Mouse (Mus musculus) midbrain, postnatal 0 days (tissue): Measurements from ENCODE around the gene Olfr465-ps1. TPM values are rescaled to one million over a fixed set of nuclear protein-coding genes. Genes with fewer than 3 reads are reported as not detected.

Experiments
- ATAC-seq: fragments of 200-750 bp; cut with Nextera tagmentation; 2 replicates; pipeline ENCODE4 v1.8.0; 2017; ENCODE audit warnings: moderate number of reproducible peaks, mild to moderate bottlenecking, moderate TSS enrichment, moderate library complexity; ENCODE audit not compliant: low FRiP score
- DNase-seq: peaks from one replicate; pipeline ENCODE4 v3.0.0-alpha.2; 2015; ENCODE audit warnings: low spot score
- H3K27ac ChIP-seq: fragments of 300-500 bp; sonication (generic); 2 replicates; pipeline ENCODE4 v1.5.1; 2014; ENCODE audit warnings: low read depth, mild to moderate bottlenecking, low read length, mixed read lengths
- H3K27me3 ChIP-seq: fragments of 300-500 bp; sonication (generic); 2 replicates; pipeline ENCODE4 v1.6.1; 2014; ENCODE audit warnings: low read length, control low read depth, mixed read lengths; ENCODE audit not compliant: insufficient read depth
- H3K36me3 ChIP-seq: fragments of 300-500 bp; sonication (generic); 2 replicates; pipeline ENCODE4 v1.6.1; 2014; ENCODE audit warnings: low read length, control low read depth, mixed read lengths; ENCODE audit not compliant: insufficient read depth
- H3K4me1 ChIP-seq: fragments of 300-500 bp; sonication (generic); 2 replicates; pipeline ENCODE4 v1.6.1; 2014; ENCODE audit warnings: mild to moderate bottlenecking, control low read depth, antibody characterized with exemption, low read length, mixed read lengths; ENCODE audit not compliant: insufficient read depth
- H3K4me2 ChIP-seq: fragments of 300-500 bp; sonication (generic); 2 replicates; pipeline ENCODE4 v1.6.1; 2014; ENCODE audit warnings: low read depth, mild to moderate bottlenecking, low read length, mixed read lengths; ENCODE audit not compliant: poor library complexity, severe bottlenecking
- H3K4me3 ChIP-seq: fragments of 300-500 bp; sonication (generic); 2 replicates; pipeline ENCODE4 v1.5.1; 2014; ENCODE audit warnings: low read depth, mild to moderate bottlenecking, low read length, moderate library complexity
- H3K9ac ChIP-seq: fragments of 300-500 bp; sonication (generic); replicated peaks from 2 replicates; pipeline ENCODE4 v1.6.1; 2014; ENCODE audit warnings: mild to moderate bottlenecking, low read length, moderate library complexity, mixed read lengths; ENCODE audit not compliant: poor library complexity, severe bottlenecking
- H3K9me3 ChIP-seq: fragments of 300-500 bp; sonication (generic); 2 replicates; pipeline ENCODE4 v1.6.1; 2016; ENCODE audit warnings: low read length, control low read depth
- CTCF ChIP-seq: IDR thresholded peaks from 2 replicates; pipeline ENCODE4 v1.5.1; 2016; ENCODE audit warnings: antibody characterized with exemption, mild to moderate bottlenecking
- WGBS: fragments of 180-500 bp; shearing (Covaris S2); extraction: QIAGEN DNeasy Blood & Tissue Kit; methylation state at CpG from one replicate; pipeline ENCODE4 v1.1.7; 2014; 5-methylcytosine and 5-hydroxymethylcytosine counted together
- polyA plus RNA-seq: library from polyadenylated mRNA; unstranded; fragments of >200 nt; fragmentation: Nextera tagmentation; extraction: Ambion mirVana; gene quantifications from 2 replicates; pipeline ENCODE4 v1.2.1, GENCODE M21; 2015
- total RNA-seq: library from RNA; depleted of rRNA; stranded (reverse); fragments of >200 nt; gene quantifications from 2 replicates; pipeline ENCODE4 v1.2.3, GENCODE M21; 2014

Gene Olfr465-ps1
- total and polyA plus RNA-seq, 2 experiments from 2014 or later = not detected

DNA sequence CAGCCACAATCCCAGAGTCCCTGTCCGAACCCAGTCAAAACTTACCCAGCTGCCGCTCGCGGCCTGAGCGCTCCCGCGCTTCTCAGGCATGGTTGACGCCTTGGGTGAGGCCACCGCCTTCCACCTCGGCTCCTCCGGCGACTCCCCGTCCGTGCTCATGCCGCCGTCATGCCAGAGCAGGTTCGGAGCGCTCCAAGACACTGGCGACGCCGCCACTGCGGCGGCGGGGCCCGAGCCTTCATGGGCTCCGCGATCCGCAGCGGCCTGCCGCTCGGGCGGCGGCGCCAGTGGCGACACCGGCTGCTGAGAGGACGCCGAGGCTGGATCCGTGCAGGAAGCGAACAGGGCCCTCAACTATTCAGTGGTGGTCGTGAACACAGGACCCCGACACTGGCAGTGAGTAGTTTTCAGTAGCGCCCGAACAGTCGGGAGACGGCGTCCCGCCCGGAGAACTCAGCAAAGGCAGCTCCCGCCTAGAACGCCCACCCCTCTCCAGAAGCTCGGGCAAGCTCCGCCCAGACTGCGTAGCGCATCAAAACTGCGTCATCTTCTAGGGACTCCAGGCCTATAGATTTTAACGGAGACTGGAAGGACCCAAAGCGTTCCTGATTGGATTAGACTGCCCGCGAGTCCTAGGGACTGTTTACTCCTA, 25.3 kb upstream of the Olfr465-ps1 start, which contains the start of gene Mfsd14b:
Gene Mfsd14b (minus strand): TSS at position 517 of the 652 bp plus-strand sequence.
- ATAC-seq (peak; percentile 100), DNase-seq (peak; percentile 99)
- no peaks in the 10 kb centered on the region for H3K9me3 ChIP-seq
- under 1% methylated on average over 60 of the region's 60 CpGs for WGBS
- no peaks in the 10 kb centered on the region for H3K27me3 ChIP-seq
- peak within 1 kb of the TSS; percentile 73 for H3K4me3 ChIP-seq
- TF ChIP-seq CTCF = no peak
- H3K36me3 ChIP-seq = no peaks in the 10 kb centered on the region
- peak within 1 kb of the TSS; percentile 86 for H3K4me2 ChIP-seq
- peak within 1 kb of the TSS; percentile 64 for H3K27ac ChIP-seq
- H3K9ac ChIP-seq = peak within 1 kb of the TSS; percentile 81
- H3K4me1 ChIP-seq = peaks cover 3% of the 10 kb centered on the region; the same call in 1 of the 2 replicates

DNA sequence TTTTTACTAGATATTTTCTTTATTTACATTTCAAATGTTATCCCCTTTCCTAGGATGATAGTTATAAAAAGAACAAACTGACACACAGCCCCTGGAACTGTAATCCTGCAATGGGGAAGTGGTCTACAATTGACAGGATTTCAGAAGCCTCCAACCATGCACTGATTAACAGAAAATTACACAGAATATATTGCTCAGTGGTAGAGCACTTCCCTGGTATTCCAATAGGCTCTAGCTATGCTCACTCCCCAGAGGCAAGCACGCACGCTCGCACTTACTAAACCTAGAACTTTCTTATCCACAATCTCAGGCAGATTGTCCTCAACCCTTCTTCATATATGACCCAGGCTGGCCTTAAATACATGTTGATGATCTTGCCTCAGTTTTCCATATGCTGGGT, 24.6 kb upstream of the Olfr465-ps1 start:
- no peaks in the 10 kb centered on the region for H3K9me3 ChIP-seq
- DNase-seq (peak; percentile 6), ATAC-seq (peak; percentile 52)
- peak overlapping the region; percentile 64 for H3K27ac ChIP-seq
- 61% methylated on average over 3 of the region's 3 CpGs for WGBS
- peaks cover 3% of the 10 kb centered on the region; the same call in 1 of the 2 replicates for H3K4me1 ChIP-seq
- H3K27me3 ChIP-seq = no peaks in the 10 kb centered on the region
- H3K4me2 ChIP-seq = peak overlapping the region; percentile 86
- no peaks in the 10 kb centered on the region for H3K36me3 ChIP-seq
- peak overlapping the region; percentile 73 for H3K4me3 ChIP-seq
- no peak for TF ChIP-seq CTCF
- H3K9ac ChIP-seq = peak overlapping the region; percentile 81

DNA sequence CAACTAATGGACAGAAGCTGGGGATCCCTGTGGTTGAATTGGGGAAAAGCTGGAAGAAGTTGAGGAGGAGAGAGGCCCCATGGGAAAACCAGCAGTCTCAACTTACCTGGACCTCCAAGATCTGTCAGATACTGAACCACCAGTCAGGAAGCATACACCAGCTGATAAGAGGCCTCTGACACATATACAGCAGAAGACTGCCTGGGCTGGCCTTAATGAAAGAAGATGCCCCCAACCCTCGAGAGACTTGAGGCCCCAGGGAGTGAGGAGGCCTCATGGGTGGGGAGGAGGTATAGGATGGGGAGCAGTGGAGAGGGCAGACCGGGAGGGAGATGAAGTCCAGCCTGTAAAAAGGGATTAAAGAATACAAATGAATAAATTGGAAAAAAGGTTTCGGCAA, 16.9 kb upstream of the Olfr465-ps1 start:
- Histone ChIP-seq H3K9ac (no peak overlapping the region), H3K4me2 (no peak overlapping the region), H3K9me3 (no peaks in the 10 kb centered on the region), H3K27me3 (no peaks in the 10 kb centered on the region), H3K36me3 (no peaks in the 10 kb centered on the region), H3K27ac (no peak overlapping the region), H3K4me3 (no peak overlapping the region), H3K4me1 (no peaks in the 10 kb centered on the region)
- no peak for ATAC-seq
- WGBS = 68% methylated on average over 3 of the region's 3 CpGs
- TF ChIP-seq CTCF = no peak
- DNase-seq = no peak

DNA sequence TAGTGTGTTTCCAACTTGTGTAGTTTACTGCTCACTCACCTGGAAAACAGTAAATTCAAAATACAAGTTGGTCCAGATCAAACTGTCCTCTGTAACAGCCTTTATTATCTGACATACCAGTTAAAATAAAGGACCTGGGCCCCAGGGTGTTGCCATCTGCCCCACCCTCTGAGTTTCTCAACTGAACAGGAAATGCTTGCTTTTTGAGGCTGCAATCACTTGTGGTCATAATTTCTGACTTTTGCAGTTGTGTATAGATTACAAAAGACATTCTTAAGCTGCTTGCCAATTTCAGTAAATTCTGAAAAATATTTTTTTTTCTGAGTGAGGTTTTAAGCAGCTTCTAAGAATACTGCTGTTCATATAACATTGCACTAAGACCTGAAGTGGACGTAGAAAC, 15.8 kb upstream of the Olfr465-ps1 start:
- Histone ChIP-seq H3K36me3 (no peaks in the 10 kb centered on the region), H3K9me3 (no peaks in the 10 kb centered on the region), H3K9ac (no peak overlapping the region), H3K4me3 (no peak overlapping the region), H3K27me3 (no peaks in the 10 kb centered on the region), H3K4me1 (no peaks in the 10 kb centered on the region), H3K4me2 (no peak overlapping the region), H3K27ac (no peak overlapping the region)
- WGBS = 82% methylated on average over 1 of the region's 1 CpGs
- DNase-seq (no peak), ATAC-seq (no peak)
- no peak for TF ChIP-seq CTCF

DNA sequence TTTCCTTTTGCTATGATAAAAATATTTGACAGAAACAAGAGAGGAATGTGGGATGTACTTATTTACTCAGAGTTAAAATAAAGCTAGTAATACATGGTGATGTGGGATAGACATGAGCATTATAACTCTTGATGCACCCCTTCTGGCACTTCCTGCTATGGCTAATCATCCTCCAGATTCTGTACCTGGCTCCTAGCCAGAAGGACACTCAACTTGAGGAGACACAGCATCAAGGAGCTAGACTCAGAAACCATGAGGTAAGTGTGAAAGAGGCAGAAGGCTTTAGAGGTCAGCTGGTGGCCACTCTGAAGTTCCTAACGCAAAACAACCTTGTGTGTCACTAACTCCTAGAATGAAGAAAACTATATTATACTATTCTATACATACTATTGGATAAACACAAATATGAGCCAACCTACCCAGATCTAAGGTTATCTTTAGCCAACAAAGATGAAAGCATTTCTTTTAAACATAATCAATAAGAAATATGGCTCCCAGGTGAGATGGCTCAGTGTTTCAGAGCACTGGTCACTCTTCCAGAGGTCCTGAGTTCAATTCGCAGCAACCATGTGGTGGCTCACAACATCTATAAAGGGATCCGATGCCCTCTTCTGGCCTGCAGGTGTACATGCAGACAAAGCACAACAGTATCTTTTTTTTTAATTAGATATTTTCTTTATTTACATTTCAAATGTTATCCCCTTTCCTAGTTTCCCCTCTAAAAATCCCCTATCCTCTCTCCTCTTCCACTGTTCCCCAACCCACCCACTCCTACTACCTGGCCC, 10.6 kb upstream of the Olfr465-ps1 start:
- DNase-seq = no peak
- H3K27me3 ChIP-seq = no peaks in the 10 kb centered on the region
- no peak for ATAC-seq
- H3K9ac ChIP-seq = no peak overlapping the region
- H3K4me2 ChIP-seq = no peak overlapping the region
- H3K4me1 ChIP-seq = no peaks in the 10 kb centered on the region
- 77% methylated on average over 3 of the region's 3 CpGs for WGBS
- no peaks in the 10 kb centered on the region for H3K36me3 ChIP-seq
- no peak for TF ChIP-seq CTCF
- H3K9me3 ChIP-seq = no peaks in the 10 kb centered on the region
- H3K27ac ChIP-seq = no peak overlapping the region
- no peak overlapping the region for H3K4me3 ChIP-seq

DNA sequence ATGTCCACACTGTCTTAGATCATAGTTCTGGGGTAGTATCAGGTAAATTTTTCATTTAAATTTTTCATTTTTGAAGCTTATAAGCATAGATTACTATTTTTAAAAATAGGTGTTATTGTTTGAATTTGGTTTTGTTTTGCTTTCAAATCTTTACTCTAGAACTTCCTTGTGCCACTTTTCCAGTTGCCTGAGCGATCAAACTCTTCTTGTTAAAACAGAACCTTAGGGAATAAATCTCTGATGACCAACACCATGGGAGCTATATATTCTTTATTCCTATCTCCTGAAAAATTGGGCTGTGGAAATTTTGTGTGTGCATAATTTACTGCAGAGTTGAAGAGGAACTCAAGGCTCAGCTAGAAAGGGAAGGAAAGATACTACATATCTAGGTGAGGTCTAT, 12.1 kb downstream of the Olfr465-ps1 start, which contains the start of gene Olfr466:
Gene Olfr466 (plus strand): TSS at position 301 of the 400 bp plus-strand sequence.
- TF ChIP-seq CTCF = no peak

More for the DNA sequence above, 12.1 kb downstream of the Olfr465-ps1 start, which contains the start of gene Olfr466:
- no peak within 1 kb of the TSS for H3K9ac ChIP-seq
- no peaks in the 10 kb centered on the region for H3K27me3 ChIP-seq
- DNase-seq (no peak), ATAC-seq (no peak)
- WGBS = 78% methylated on average over 1 of the region's 1 CpGs
- H3K27ac ChIP-seq = no peak within 1 kb of the TSS
- no peaks in the 10 kb centered on the region for H3K4me1 ChIP-seq
- H3K4me3 ChIP-seq = no peak within 1 kb of the TSS
- H3K9me3 ChIP-seq = no peaks in the 10 kb centered on the region
- H3K36me3 ChIP-seq = no peaks in the 10 kb centered on the region
- no peak within 1 kb of the TSS for H3K4me2 ChIP-seq
